20 mouse cellular contexts compared by ENCODE assay signal in genomic region chr12:63777874-63778273, GRCm38 (mm10).
"Had no signal": no experiment of that assay in that cellular context is flagged by ENCODE, and none has a peak within 500 bp of the region (broad histone marks: within the 10 kb centered on the region; RNA-seq: fewer than 3 reads in every experiment).

No protein-coding gene starts in this region.

- H3K27me3 ChIP-seq: lung, embryonic 15.5 days; megakaryocyte, embryonic 14.5 days; neural tube, embryonic 13.5 days; neural tube, embryonic 15.5 days; stomach, embryonic 15.5 days had no signal

- H3K27ac ChIP-seq: lung, embryonic 15.5 days; macrophage; neural tube, embryonic 13.5 days; neural tube, embryonic 15.5 days; stomach, embryonic 15.5 days; stomach, postnatal 0 days had no signal

- H3K4me1 ChIP-seq: lung, embryonic 15.5 days; megakaryocyte, embryonic 14.5 days; neural tube, embryonic 13.5 days; neural tube, embryonic 15.5 days; stomach, embryonic 15.5 days had no signal

- DNase-seq: liver, postnatal 0 days; lung, adult 2 months; lung, postnatal 14 days; lung, postnatal 36 days; midbrain, embryonic 14.5 days; retina, postnatal 1 day; right cerebral cortex, adult 18-20 months; right cerebral cortex, postnatal 25 days; right cerebral cortex, postnatal 4 days; thymus, adult 2 months; thymus, postnatal 25 days; thymus, postnatal 4 days had no signal

- H3K4me3 ChIP-seq: lung, embryonic 15.5 days; megakaryocyte, embryonic 14.5 days; myocyte; neural tube, embryonic 13.5 days; neural tube, embryonic 15.5 days; stomach, embryonic 15.5 days had no signal

- H3K9ac ChIP-seq: liver, postnatal 0 days; lung, embryonic 15.5 days; neural tube, embryonic 13.5 days; neural tube, embryonic 15.5 days; stomach, embryonic 15.5 days had no signal

- H3K36me3 ChIP-seq: lung, embryonic 15.5 days; neural tube, embryonic 13.5 days; neural tube, embryonic 15.5 days; stomach, embryonic 15.5 days had no signal

- H3K9me3 ChIP-seq: lung, embryonic 15.5 days; megakaryocyte, embryonic 14.5 days; neural tube, embryonic 15.5 days; stomach, embryonic 15.5 days had no signal
